In genomic region chr9:41982023-41982422, GRCm38 (mm10) we compare ENCODE assay signal across 14 mouse cellular contexts.
A peak's percentile ranks its signal among the peaks of the same experiment; 100 is the strongest.
DNase-seq lines count a peak whose midpoint lies in the region; ATAC-seq lines count a peak whose summit lies in the region.
"Had no signal": no experiment of that assay in that cellular context is flagged by ENCODE, and none has a peak within 500 bp of the region (broad histone marks: within the 10 kb centered on the region; RNA-seq: fewer than 3 reads in every experiment).

No protein-coding gene starts in this region.

- H3K4me2 ChIP-seq in heart, embryonic 11.5 days: no peak overlapping the region
- no peak overlapping the region for H3K4me2 ChIP-seq in embryonic facial prominence, embryonic 12.5 days (replicated peaks)
- H3K4me2 ChIP-seq: hindbrain, embryonic 13.5 days; midbrain, embryonic 12.5 days; neural tube, embryonic 12.5 days had no signal

- no peaks in the 10 kb centered on the region for H3K27me3 ChIP-seq in heart, embryonic 10.5 days (ENCODE audit: insufficient read depth, poor library complexity, severe bottlenecking)
- no peaks in the 10 kb centered on the region for H3K27me3 ChIP-seq in heart, embryonic 11.5 days (ENCODE audit: control insufficient read depth, insufficient read depth, low read length)
- no peaks in the 10 kb centered on the region for H3K27me3 ChIP-seq in embryonic facial prominence, embryonic 12.5 days
- H3K27me3 ChIP-seq: hindbrain, embryonic 13.5 days; midbrain, embryonic 12.5 days; neural tube, embryonic 12.5 days had no signal

- no peak for ATAC-seq in heart, embryonic 11.5 days (replicated peaks; ENCODE audit: insufficient number of reproducible peaks, low FRiP score, low TSS enrichment)
- ATAC-seq in embryonic facial prominence, embryonic 12.5 days (ENCODE audit: insufficient number of reproducible peaks, insufficient read depth, low FRiP score, low TSS enrichment): 0 out of 2 replicates have a peak, but pooled peaks have one; percentile 23
- no peak for ATAC-seq in inflammation-experienced regulatory T-cells, adult 6 months

- no peak for DNase-seq in heart, embryonic 10.5 days (ENCODE audit: low spot score)
- peak; percentile 63 for DNase-seq in layer of hippocampus, adult 11-12 months (ENCODE audit: low spot score)
- DNase-seq in left cerebral cortex, postnatal 36 days (ENCODE audit: low spot score in 2 of 2): peak; percentile 74 to 82
- DNase-seq in spleen, postnatal 14 days (ENCODE audit: low spot score in 2 of 2): no peak
- DNase-seq in natural killer cell, adult 2 months (ENCODE audit: low spot score in 2 of 2): no peak
- DNase-seq: liver had no signal

- no peak overlapping the region for H3K9ac ChIP-seq in heart, embryonic 11.5 days (ENCODE audit: low read depth, low read length)
- no peak overlapping the region for H3K9ac ChIP-seq in embryonic facial prominence, embryonic 12.5 days
- H3K9ac ChIP-seq: hindbrain, embryonic 13.5 days; midbrain, embryonic 12.5 days; neural tube, embryonic 12.5 days had no signal

- intact Hi-C loops in left cerebral cortex, postnatal 36 days (cut with DNase I): no loop called here

- H3K4me3 ChIP-seq in heart, embryonic 10.5 days: no peak overlapping the region
- no peak overlapping the region for H3K4me3 ChIP-seq in heart, embryonic 11.5 days (ENCODE audit: low read depth, low read length)
- H3K4me3 ChIP-seq in embryonic facial prominence, embryonic 12.5 days: no peak overlapping the region
- H3K4me3 ChIP-seq: hindbrain, embryonic 13.5 days; midbrain, embryonic 12.5 days; neural tube, embryonic 12.5 days had no signal

- H3K36me3 ChIP-seq in heart, embryonic 10.5 days: peaks cover 25% of the 10 kb centered on the region
- no peaks in the 10 kb centered on the region for H3K36me3 ChIP-seq in heart, embryonic 11.5 days (ENCODE audit: control insufficient read depth, insufficient read depth, low read length)
- H3K36me3 ChIP-seq in embryonic facial prominence, embryonic 12.5 days: peaks cover 25% of the 10 kb centered on the region

- 90% methylated on average over 9 of the region's 9 CpGs for WGBS in heart, embryonic 10.5 days
- WGBS in heart, embryonic 11.5 days (ENCODE audit: insufficient replicate concordance): 85% methylated on average over 9 of the region's 9 CpGs
- 78% methylated on average over 9 of the region's 9 CpGs for WGBS in embryonic facial prominence, embryonic 12.5 days

- H3K9me3 ChIP-seq in heart, embryonic 10.5 days: no peaks in the 10 kb centered on the region; the same call in 1 of the 2 replicates
- no peaks in the 10 kb centered on the region for H3K9me3 ChIP-seq in heart, embryonic 11.5 days (replicated peaks; ENCODE audit: control insufficient read depth, low read length)
- no peaks in the 10 kb centered on the region for H3K9me3 ChIP-seq in embryonic facial prominence, embryonic 12.5 days
- H3K9me3 ChIP-seq: hindbrain, embryonic 13.5 days; midbrain, embryonic 12.5 days had no signal

- H3K4me1 ChIP-seq in heart, embryonic 10.5 days: peaks cover 53% of the 10 kb centered on the region
- peaks cover 25% of the 10 kb centered on the region for H3K4me1 ChIP-seq in heart, embryonic 11.5 days (ENCODE audit: control insufficient read depth, insufficient read depth, low read length)
- peaks cover 11% of the 10 kb centered on the region for H3K4me1 ChIP-seq in embryonic facial prominence, embryonic 12.5 days
- H3K4me1 ChIP-seq: midbrain, embryonic 12.5 days; neural tube, embryonic 12.5 days had no signal

- peak overlapping the region; percentile 82 for H3K27ac ChIP-seq in heart, embryonic 10.5 days
- no peak overlapping the region for H3K27ac ChIP-seq in heart, embryonic 11.5 days (ENCODE audit: low read depth, low read length)
- H3K27ac ChIP-seq in embryonic facial prominence, embryonic 12.5 days: peak overlapping the region; percentile 31; the same call in 1 of the 2 replicates
- H3K27ac ChIP-seq: hindbrain, embryonic 13.5 days; kidney, postnatal 0 days; midbrain, embryonic 12.5 days; neural tube, embryonic 12.5 days; stomach, postnatal 0 days had no signal

Comparison
In these comparisons a context has a peak if more than half of its experiments do, and no peak if none do; other contexts are left out.
1. DNase-seq: peak in layer of hippocampus, adult 11-12 months (single experiment) and left cerebral cortex, postnatal 36 days (2 of 2); none in heart, embryonic 10.5 days (single experiment), spleen, postnatal 14 days (0 of 2) and natural killer cell, adult 2 months (0 of 2).